Mouse (Mus musculus) lung, adult 2 months (tissue): Measurements from ENCODE around the gene Ncor2. TPM values are rescaled to one million over a fixed set of nuclear protein-coding genes. Genes with fewer than 3 reads are reported as not detected.
A peak's percentile ranks its signal among the peaks of the same experiment; 100 is the strongest.

ENCODE experiments used
- DNase-seq: peaks from one replicate; pipeline ENCODE4 v3.0.0; 2022
- H3K4me1 ChIP-seq: fragments of 200-500 bp; 2 replicates; pipeline ENCODE4 v1.6.1; 2011; ENCODE audit warnings: low read length; ENCODE audit not compliant: control insufficient read depth, insufficient read depth
- H3K4me3 ChIP-seq: fragments of 200-500 bp; replicated peaks from 2 replicates; pipeline ENCODE3; 2011; ENCODE audit warnings: low read depth, mild to moderate bottlenecking, control low read depth, low read length; ENCODE audit errors: extremely low read depth
- CTCF ChIP-seq: fragments of 200-500 bp; IDR thresholded peaks from 2 replicates; pipeline ENCODE4 v1.5.1; 2011; ENCODE audit warnings: mild to moderate bottlenecking, low read length, control low read depth; ENCODE audit not compliant: insufficient read depth
- POLR2A ChIP-seq: fragments of 200-500 bp; IDR thresholded peaks from 2 replicates; pipeline ENCODE4 v1.6.1; 2011; ENCODE audit warnings: low read depth, mild to moderate bottlenecking, control low read depth, low read length, borderline replicate concordance; ENCODE audit errors: extremely low read depth
- WGBS: fragments of 180-500 bp; shearing (Covaris S2); methylation state at CpG from one replicate; pipeline ENCODE4 v1.1.7; 2018; 5-methylcytosine and 5-hydroxymethylcytosine counted together
- polyA plus RNA-seq: library from polyadenylated mRNA; depleted of rRNA; stranded (reverse); fragments of >200 nt; gene quantifications from 2 replicates; pipeline ENCODE4 v1.2.3, GENCODE M21; 2012

The Ncor2 gene
- polyA plus RNA-seq, 1 experiment = 78.9 TPM

DNA sequence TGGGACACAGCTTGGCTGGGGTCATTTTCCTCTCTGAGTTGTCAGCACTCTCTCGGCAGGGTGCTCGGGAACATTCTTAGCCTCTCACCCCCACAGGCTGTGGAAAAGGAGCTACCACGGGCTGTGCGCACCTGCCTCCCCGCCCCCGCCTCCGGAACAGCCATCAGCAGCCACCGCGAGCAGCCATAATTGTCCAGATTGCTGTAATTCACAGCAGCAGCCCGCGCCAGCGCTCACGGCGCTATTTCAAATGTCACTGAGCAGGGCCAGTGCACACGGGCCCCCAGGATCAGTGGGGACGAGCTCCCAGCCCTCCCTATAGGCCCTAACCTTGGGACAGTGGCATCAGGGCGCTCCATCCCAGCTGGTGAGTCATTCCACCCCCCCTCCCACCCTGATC lies 116.0 kb downstream of the Ncor2 start:
- no peak overlapping the region for H3K4me3 ChIP-seq
- 90% methylated on average over 17 of the region's 17 CpGs for WGBS
- H3K4me1 ChIP-seq = peaks cover 9% of the 10 kb centered on the region; the same call in 1 of the 2 replicates
- no peak for DNase-seq
- no peak for TF ChIP-seq CTCF
- no peak for TF ChIP-seq POLR2A

DNA sequence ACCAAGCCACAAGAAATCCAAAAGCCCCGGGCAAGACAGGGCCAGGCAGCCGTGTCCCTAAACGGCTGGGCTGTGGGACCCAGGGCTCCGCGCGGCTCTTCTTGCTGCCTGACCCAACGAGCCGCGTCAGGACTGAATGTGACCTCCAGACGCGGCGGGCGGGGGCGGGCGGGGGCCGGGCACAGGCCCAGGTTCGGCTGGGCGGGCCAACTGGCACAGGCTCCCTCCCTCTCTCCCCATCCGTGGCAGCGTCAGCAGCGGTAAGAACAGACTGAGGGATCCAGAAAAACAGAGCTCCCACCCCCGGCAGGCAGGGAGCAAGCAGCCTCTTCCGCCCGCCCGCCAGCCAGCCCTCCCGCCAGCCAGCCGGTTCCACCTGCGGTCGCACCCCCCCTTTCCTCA lies 120.8 kb downstream of the Ncor2 start:
- Histone ChIP-seq H3K4me3 (peak overlapping the region; percentile 67), H3K4me1 (peaks cover 44% of the 10 kb centered on the region)
- under 1% methylated on average over 29 of the region's 29 CpGs for WGBS
- no peak for TF ChIP-seq POLR2A
- no peak for TF ChIP-seq CTCF
- DNase-seq = no peak

DNA sequence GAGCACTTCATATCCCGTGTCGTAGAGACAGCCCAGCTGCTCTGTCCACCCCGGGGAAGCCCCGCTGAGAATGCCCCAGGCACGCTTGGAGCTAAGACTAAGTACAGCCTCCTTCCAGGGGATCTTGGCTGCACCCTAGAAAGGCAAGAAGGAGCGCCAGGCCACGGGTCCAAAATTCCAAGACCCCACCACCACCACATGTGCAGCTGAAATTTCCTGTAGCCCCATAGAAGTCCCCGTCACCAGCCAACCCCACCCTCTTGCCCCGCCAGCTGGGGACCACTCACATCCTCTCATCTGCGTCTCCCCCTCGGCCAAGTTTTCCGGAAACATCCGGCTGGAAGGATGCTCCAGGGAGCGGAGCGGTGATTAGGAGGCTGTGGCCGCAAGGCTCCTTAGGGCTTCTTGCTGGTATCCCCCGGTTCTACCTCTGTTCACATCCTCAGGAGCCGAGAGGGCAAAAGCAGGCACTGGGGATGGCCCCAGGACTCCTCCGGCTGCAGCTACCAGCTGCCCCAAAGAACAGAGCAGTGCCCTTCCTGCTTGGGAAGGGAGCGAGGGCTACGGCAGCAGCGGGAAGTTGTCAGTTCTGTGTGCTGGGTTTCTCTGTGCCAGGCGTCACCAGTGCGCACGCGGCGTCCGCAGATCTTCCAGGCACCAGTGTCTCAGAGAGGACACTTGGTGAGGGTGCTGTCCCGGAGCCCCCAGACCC lies 121.3 kb downstream of the Ncor2 start:
- 15% methylated on average over 29 of the region's 29 CpGs for WGBS
- DNase-seq = peak; percentile 65
- TF ChIP-seq POLR2A (no peak), CTCF (no peak)
- Histone ChIP-seq H3K4me1 (peaks cover 49% of the 10 kb centered on the region), H3K4me3 (peak overlapping the region; percentile 67)

DNA sequence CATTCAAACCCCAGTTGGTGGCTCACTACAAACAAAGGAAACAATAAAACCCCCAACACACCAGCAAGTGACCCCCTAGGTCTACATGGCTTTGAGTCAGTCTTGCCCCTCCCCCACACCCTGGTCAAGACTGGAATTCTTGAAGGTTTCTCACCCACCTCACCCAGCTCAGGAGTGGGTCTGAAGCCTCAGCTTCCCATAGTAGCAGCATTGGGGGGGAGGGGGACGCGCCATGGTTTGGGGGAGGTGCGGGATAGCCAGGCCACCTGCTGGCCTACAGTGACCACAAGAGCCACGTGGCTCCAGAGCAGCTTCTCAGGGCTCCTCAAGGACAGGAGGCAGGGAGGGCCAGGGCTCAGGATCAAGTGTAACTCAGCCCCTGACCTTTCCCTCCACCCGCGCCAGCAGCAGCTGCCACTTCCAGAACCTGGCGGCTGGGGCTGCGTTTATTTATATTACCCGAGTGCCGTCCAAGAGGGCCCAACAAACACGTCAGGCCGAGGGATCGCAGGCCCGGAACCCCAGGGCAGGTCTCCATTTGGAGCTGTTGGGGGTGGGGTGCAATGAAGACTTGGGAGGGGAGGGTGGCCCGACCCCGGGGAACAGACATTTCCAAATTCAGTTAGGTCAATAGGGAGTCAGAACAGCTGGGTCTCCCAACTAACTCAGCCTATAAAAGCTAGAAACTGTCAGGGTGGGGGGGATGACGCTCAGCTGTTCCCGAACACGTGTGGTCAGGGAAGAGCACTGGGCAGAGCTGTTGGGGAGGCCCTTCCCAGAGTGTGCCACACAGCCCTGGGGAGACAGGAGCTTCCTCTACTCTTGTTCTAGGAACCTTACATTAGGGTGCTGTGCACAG lies 122.1 kb downstream of the Ncor2 start:
- 8% methylated on average over 19 of the region's 19 CpGs for WGBS
- TF ChIP-seq POLR2A (peak; percentile 22; the same call in 1 of the 2 replicates), CTCF (no peak)
- H3K4me1 ChIP-seq = peaks cover 57% of the 10 kb centered on the region
- H3K4me3 ChIP-seq = peak overlapping the region; percentile 67
- DNase-seq = peak; percentile 71

DNA sequence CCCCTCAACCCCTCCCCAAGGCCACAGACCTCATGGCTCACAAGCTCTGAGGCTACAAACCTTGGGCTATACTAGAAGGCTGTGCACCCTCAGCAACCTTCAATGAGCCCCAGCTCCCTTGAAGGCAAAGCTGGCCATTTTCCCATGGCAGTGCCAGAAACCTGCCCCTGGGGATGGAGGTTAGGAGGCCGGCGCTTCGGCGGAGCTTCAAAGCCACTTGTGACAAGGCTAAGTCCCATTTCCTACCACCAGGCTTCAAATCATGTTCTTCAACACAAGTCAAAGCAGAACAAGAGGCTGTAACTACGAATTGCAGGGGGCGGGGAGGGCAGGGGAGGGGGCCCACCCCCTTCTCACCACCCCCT lies 122.7 kb downstream of the Ncor2 start:
- WGBS = 40% methylated on average over 6 of the region's 6 CpGs
- TF ChIP-seq CTCF = no peak
- TF ChIP-seq POLR2A = no peak
- peaks cover 58% of the 10 kb centered on the region for H3K4me1 ChIP-seq
- no peak overlapping the region for H3K4me3 ChIP-seq
- no peak for DNase-seq

DNA sequence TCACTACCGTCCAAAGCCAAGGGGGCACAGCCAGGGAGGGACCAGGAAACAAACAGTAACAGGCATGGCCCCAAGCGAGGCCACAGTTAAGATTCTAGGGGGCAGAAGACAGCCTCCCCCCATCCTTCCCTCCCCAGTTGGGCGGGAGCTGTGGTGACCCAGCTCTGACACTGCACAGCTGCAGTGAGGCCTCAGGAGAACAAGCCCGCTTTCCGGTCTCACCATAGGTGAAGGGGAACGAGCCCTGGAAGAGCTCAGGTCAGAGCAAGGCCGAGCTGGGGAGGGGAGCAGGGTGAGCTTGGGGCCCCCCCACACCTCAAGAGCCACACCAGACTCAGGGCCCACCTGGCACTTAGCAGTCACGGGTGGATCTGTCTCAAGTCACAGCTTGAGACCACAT lies 123.1 kb downstream of the Ncor2 start:
- Histone ChIP-seq H3K4me1 (peaks cover 58% of the 10 kb centered on the region), H3K4me3 (no peak overlapping the region)
- WGBS = 76% methylated on average over 8 of the region's 8 CpGs
- no peak for TF ChIP-seq POLR2A
- no peak for TF ChIP-seq CTCF
- DNase-seq = no peak

DNA sequence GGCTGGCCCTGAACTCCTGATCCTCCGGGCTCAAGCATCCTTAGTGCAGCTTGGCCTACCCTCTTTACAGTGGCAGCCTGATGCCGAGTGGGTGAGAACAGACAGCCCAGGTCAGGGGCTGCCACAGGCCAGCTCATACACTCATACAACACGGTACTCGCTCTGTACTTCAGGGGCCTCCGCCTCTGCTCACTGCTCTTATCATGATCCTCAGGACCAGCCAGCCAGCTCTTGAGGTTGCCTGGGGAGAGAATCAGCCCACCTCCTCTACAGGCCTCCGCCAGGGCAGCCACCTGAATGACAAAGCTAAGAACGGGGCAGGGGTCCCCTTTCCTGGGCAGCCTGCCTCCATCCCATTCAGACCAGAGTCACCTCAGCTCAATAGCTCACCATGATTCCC lies 125.4 kb downstream of the Ncor2 start:
- no peak for DNase-seq
- Histone ChIP-seq H3K4me1 (peaks cover 52% of the 10 kb centered on the region), H3K4me3 (no peak overlapping the region)
- WGBS = 67% methylated on average over 7 of the region's 7 CpGs
- TF ChIP-seq CTCF (no peak), POLR2A (no peak)

DNA sequence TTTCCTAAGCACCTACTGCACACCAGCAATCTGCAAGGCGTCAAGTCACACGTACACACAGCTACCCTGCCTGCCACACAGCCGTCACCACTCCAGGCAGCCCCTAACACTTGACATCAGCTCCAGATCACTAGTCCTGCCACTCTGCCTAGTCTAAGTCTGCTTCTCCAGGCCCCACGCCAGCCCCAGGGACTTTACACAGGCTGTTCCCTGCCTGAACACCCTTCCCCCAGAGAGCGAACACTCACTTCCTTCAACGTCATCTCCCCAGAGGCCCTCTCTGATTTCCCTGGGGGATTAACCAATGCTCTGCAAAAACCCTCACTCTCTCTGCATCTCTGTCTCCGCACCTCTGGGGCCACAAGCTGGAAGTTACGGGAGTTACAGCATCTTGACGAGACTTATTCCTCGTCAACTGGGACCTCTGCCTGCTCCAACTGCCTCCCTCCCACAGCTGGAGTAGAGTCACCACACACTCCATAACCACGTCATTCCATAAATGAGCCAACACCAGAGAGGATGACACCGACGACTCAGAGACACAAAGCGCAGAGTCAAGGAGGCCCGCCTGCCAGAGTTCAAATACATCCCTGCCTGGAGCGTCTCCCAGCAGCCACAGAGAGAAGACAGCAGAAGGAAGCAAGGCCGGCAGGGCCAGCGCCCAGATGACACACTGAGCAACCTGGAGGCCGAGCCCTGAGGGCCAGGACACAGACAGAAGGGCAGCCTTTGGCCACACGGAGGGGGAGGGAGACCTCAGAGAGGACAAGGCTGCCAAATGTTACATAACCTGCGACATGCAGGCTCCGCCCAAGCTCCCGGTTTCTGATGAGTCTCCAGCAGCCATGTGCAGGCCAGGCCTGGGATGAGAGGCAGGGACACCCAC lies 126.2 kb downstream of the Ncor2 start:
- Histone ChIP-seq H3K4me3 (no peak overlapping the region), H3K4me1 (peaks cover 47% of the 10 kb centered on the region)
- DNase-seq = peak; percentile 54
- WGBS = 40% methylated on average over 23 of the region's 23 CpGs
- TF ChIP-seq POLR2A = no peak
- no peak for TF ChIP-seq CTCF

DNA sequence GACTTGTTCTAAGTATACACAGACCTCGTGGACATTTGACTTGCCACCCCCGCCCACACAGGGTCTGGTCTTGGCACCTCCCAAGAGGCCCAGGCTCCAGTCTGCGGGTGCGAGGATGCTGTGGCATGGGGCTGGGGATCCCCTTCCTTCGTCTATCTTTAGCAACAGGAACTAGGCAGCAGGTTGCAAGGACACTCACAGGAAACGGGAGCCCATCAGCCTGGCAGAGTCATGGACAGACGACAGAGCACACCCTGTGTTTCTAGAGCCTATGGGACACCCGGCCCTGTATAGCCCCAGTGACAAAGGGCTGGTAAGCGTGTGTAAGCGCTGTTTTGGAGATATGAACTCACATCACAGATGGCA lies 126.8 kb downstream of the Ncor2 start:
- WGBS = 32% methylated on average over 10 of the region's 10 CpGs
- Histone ChIP-seq H3K4me1 (peaks cover 41% of the 10 kb centered on the region), H3K4me3 (no peak overlapping the region)
- no peak for TF ChIP-seq CTCF
- TF ChIP-seq POLR2A = no peak
- DNase-seq = no peak

DNA sequence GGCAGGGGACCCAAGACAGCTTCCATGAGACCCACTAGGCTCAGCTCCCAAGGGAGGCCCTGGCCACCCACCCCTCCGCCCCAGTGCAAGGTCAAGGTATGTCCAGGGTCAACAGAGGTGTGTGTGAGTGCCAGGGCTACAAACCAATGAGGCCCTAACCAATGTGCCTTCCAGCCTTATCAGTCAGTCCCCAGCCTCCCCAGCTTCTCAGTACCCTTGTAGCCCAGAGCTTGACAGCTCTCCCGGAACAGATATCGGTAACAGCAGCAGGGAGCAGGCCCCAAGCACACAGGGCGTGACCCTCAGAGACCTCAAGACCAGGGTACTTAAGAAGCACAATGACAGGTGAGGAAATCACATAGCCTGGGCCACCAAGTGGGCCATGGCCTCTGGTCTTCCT lies 129.5 kb downstream of the Ncor2 start:
- WGBS = 85% methylated on average over 4 of the region's 4 CpGs
- DNase-seq = no peak
- Histone ChIP-seq H3K4me3 (no peak overlapping the region), H3K4me1 (peaks cover 19% of the 10 kb centered on the region)
- TF ChIP-seq CTCF = no peak
- TF ChIP-seq POLR2A = no peak
